Mouse (Mus musculus): ENCODE measurements around the gene Hyal1. TPM values are rescaled to one million over a fixed set of nuclear protein-coding genes. Genes with fewer than 3 reads are reported as not detected.

Hyal1 gene
- polyA plus RNA-seq, 1 experiment, result 13.9 TPM

- Histone ChIP-seq H3K27ac (ENCODE audit: insufficient read depth, low read length) (no peak within 1 kb of the TSS), H3K4me3 (ENCODE audit: insufficient read depth, low read length) (no peak within 1 kb of the TSS), H3K4me1 (ENCODE audit: control insufficient read depth, insufficient read depth, low read length) (peaks cover 5% of the 10 kb centered on the region; the same call in 1 of the 2 replicates)
- TF ChIP-seq CTCF (IDR thresholded peaks at IDR 0.05; ENCODE audit: borderline replicate concordance, insufficient read depth, low read length) (no peak), POLR2A (IDR thresholded peaks at IDR 0.05; ENCODE audit: low read depth, low read length) (no peak)
Measured at GRCm38 (mm10) chr9:107578587-107578986, 1.9 kb downstream of the Hyal1 start, which contains the start of gene Naa80. Gene Naa80, plus strand, starts transcription at chr9:107578887.

- H3K27ac ChIP-seq (ENCODE audit: insufficient read depth, low read length), result no peak overlapping the region
- no peak overlapping the region for H3K4me3 ChIP-seq (ENCODE audit: insufficient read depth, low read length)
- TF ChIP-seq CTCF (IDR thresholded peaks at IDR 0.05; ENCODE audit: borderline replicate concordance, insufficient read depth, low read length) (no peak), POLR2A (IDR thresholded peaks at IDR 0.05; ENCODE audit: low read depth, low read length) (0 out of 2 replicates have a peak, but pooled peaks have one; percentile 7)
- peaks cover 5% of the 10 kb centered on the region; the same call in 1 of the 2 replicates for H3K4me1 ChIP-seq (ENCODE audit: control insufficient read depth, insufficient read depth, low read length)
Measured at GRCm38 (mm10) chr9:107579023-107579900, 2.5 kb downstream of the Hyal1 start.

- H3K4me1 ChIP-seq (ENCODE audit: control insufficient read depth, insufficient read depth, low read length), result peaks cover 5% of the 10 kb centered on the region; the same call in 1 of the 2 replicates
- peak within 1 kb of the TSS; percentile 61 for H3K4me3 ChIP-seq (ENCODE audit: insufficient read depth, low read length)
- TF ChIP-seq POLR2A (IDR thresholded peaks at IDR 0.05; ENCODE audit: low read depth, low read length), result peak; percentile 87
- TF ChIP-seq CTCF (IDR thresholded peaks at IDR 0.05; ENCODE audit: borderline replicate concordance, insufficient read depth, low read length), result no peak
- H3K27ac ChIP-seq (ENCODE audit: insufficient read depth, low read length), result peak within 1 kb of the TSS; percentile 71
Measured at GRCm38 (mm10) chr9:107580501-107581317, 4.0 kb downstream of the Hyal1 start, which contains the start of gene Hyal3. Gene Hyal3, plus strand, starts transcription at chr9:107580818.

GRCm38 (mm10) chr9:107581584-107581983 is 4.9 kb downstream of the Hyal1 start:
- TF ChIP-seq CTCF (IDR thresholded peaks at IDR 0.05; ENCODE audit: borderline replicate concordance, insufficient read depth, low read length) (no peak), POLR2A (IDR thresholded peaks at IDR 0.05; ENCODE audit: low read depth, low read length) (no peak)
- Histone ChIP-seq H3K4me1 (ENCODE audit: control insufficient read depth, insufficient read depth, low read length) (peaks cover 5% of the 10 kb centered on the region; the same call in 1 of the 2 replicates), H3K4me3 (ENCODE audit: insufficient read depth, low read length) (peak overlapping the region; percentile 61), H3K27ac (ENCODE audit: insufficient read depth, low read length) (no peak overlapping the region)

GRCm38 (mm10) chr9:107582509-107583062 is 5.9 kb downstream of the Hyal1 start:
- TF ChIP-seq POLR2A (IDR thresholded peaks at IDR 0.05; ENCODE audit: low read depth, low read length), result no peak

GRCm38 (mm10) chr9:107583174-107583573 is 6.4 kb downstream of the Hyal1 start:
- no peak for TF ChIP-seq CTCF (IDR thresholded peaks at IDR 0.05; ENCODE audit: borderline replicate concordance, insufficient read depth, low read length)
- no peak for TF ChIP-seq POLR2A (IDR thresholded peaks at IDR 0.05; ENCODE audit: low read depth, low read length)
- H3K4me1 ChIP-seq (ENCODE audit: control insufficient read depth, insufficient read depth, low read length), result peaks cover 5% of the 10 kb centered on the region; the same call in 1 of the 2 replicates
- no peak overlapping the region for H3K27ac ChIP-seq (ENCODE audit: insufficient read depth, low read length)
- no peak overlapping the region for H3K4me3 ChIP-seq (ENCODE audit: insufficient read depth, low read length)

More at GRCm38 (mm10) chr9:107582509-107583062, 5.9 kb downstream of the Hyal1 start:
- Histone ChIP-seq H3K4me3 (ENCODE audit: insufficient read depth, low read length) (no peak overlapping the region), H3K4me1 (ENCODE audit: control insufficient read depth, insufficient read depth, low read length) (peaks cover 5% of the 10 kb centered on the region; the same call in 1 of the 2 replicates), H3K27ac (ENCODE audit: insufficient read depth, low read length) (no peak overlapping the region)

- no peak overlapping the region for H3K27ac ChIP-seq (ENCODE audit: insufficient read depth, low read length)
- no peak for TF ChIP-seq POLR2A (IDR thresholded peaks at IDR 0.05; ENCODE audit: low read depth, low read length)
- no peak overlapping the region for H3K4me3 ChIP-seq (ENCODE audit: insufficient read depth, low read length)
- peaks cover 5% of the 10 kb centered on the region; the same call in 1 of the 2 replicates for H3K4me1 ChIP-seq (ENCODE audit: control insufficient read depth, insufficient read depth, low read length)
Measured at GRCm38 (mm10) chr9:107586504-107586903, 9.8 kb downstream of the Hyal1 start.

- Histone ChIP-seq H3K27ac (ENCODE audit: insufficient read depth, low read length) (no peak within 1 kb of the TSS), H3K4me3 (ENCODE audit: insufficient read depth, low read length) (peak within 1 kb of the TSS; percentile 78), H3K4me1 (ENCODE audit: control insufficient read depth, insufficient read depth, low read length) (peaks cover 5% of the 10 kb centered on the region; the same call in 1 of the 2 replicates)
- TF ChIP-seq POLR2A (IDR thresholded peaks at IDR 0.05; ENCODE audit: low read depth, low read length) (peak; percentile 71), CTCF (IDR thresholded peaks at IDR 0.05; ENCODE audit: borderline replicate concordance, insufficient read depth, low read length) (no peak)
Measured at GRCm38 (mm10) chr9:107586974-107587832, 10.5 kb downstream of the Hyal1 start, which contains the start of gene Ifrd2. Gene Ifrd2, plus strand, starts transcription at chr9:107587642.

Data from embryonic fibroblast, embryonic 13.5 days (primary cell).